Mouse (Mus musculus) neural tube, embryonic 15.5 days (tissue): ENCODE data around the gene Ceacam9. TPM values are rescaled to one million over a fixed set of nuclear protein-coding genes. Genes with fewer than 3 reads are reported as not detected.

Experiments
- polyA plus RNA-seq: library from polyadenylated mRNA; unstranded; fragments of >200 nt; fragmentation: Nextera tagmentation; extraction: Ambion mirVana; gene quantifications from 2 replicates; pipeline ENCODE4 v1.2.1, GENCODE M21; 2015

Ceacam9 gene
- polyA plus RNA-seq, 1 experiment from 2014 or later = 0.50 TPM

Other genes starting within 250 kb of the Ceacam9 start
- 3.6 and 3.8 TPM in 2 replicates for gene Npas1, start 244.2 kb upstream of the Ceacam9 start, polyA plus RNA-seq
- gene Arhgap35, start 106.9 kb upstream of the Ceacam9 start, polyA plus RNA-seq = 26.0 and 27.4 TPM in 2 replicates
- gene Ceacam15, start 46.2 kb upstream of the Ceacam9 start, polyA plus RNA-seq = 0.13 TPM in 1 of 2 replicates, not detected in the other
- 412 and 431 TPM in 2 replicates for gene Ap2s1, start 16.5 kb downstream of the Ceacam9 start, polyA plus RNA-seq
- 8.7 and 20.5 TPM in 2 replicates for gene Slc1a5, start 59.4 kb downstream of the Ceacam9 start, polyA plus RNA-seq
- 139 and 156 TPM in 2 replicates for gene Strn4, start 94.0 kb downstream of the Ceacam9 start, polyA plus RNA-seq
- gene Fkrp, start 94.8 kb downstream of the Ceacam9 start, polyA plus RNA-seq = 48.4 and 50.4 TPM in 2 replicates
- 5.0 and 8.4 TPM in 2 replicates for gene Prkd2, start 121.0 kb downstream of the Ceacam9 start, polyA plus RNA-seq
- 3.7 and 4.8 TPM in 2 replicates for gene Dact3, start 153.4 kb downstream of the Ceacam9 start, polyA plus RNA-seq
- 4.0 and 4.1 TPM in 2 replicates for gene Gng8, start 169.9 kb downstream of the Ceacam9 start, polyA plus RNA-seq
- gene Ptgir, start 184.6 kb downstream of the Ceacam9 start, polyA plus RNA-seq = 1.1 and 1.3 TPM in 2 replicates
- 336 and 404 TPM in 2 replicates for gene Calm3, start 202.2 kb downstream of the Ceacam9 start, polyA plus RNA-seq
- 117 and 137 TPM in 2 replicates for gene Pnmal2, start 222.8 kb downstream of the Ceacam9 start, polyA plus RNA-seq
- 43.3 and 52.0 TPM in 2 replicates for gene Pnmal1, start 237.8 kb downstream of the Ceacam9 start, polyA plus RNA-seq